Mouse (Mus musculus): ENCODE data around the gene Nr4a2. TPM values are rescaled to one million over a fixed set of nuclear protein-coding genes. Genes with fewer than 3 reads are reported as not detected.

Gene Nr4a2
- polyA plus RNA-seq, 1 experiment from 2014 or later, result 28.5 TPM

DNA sequence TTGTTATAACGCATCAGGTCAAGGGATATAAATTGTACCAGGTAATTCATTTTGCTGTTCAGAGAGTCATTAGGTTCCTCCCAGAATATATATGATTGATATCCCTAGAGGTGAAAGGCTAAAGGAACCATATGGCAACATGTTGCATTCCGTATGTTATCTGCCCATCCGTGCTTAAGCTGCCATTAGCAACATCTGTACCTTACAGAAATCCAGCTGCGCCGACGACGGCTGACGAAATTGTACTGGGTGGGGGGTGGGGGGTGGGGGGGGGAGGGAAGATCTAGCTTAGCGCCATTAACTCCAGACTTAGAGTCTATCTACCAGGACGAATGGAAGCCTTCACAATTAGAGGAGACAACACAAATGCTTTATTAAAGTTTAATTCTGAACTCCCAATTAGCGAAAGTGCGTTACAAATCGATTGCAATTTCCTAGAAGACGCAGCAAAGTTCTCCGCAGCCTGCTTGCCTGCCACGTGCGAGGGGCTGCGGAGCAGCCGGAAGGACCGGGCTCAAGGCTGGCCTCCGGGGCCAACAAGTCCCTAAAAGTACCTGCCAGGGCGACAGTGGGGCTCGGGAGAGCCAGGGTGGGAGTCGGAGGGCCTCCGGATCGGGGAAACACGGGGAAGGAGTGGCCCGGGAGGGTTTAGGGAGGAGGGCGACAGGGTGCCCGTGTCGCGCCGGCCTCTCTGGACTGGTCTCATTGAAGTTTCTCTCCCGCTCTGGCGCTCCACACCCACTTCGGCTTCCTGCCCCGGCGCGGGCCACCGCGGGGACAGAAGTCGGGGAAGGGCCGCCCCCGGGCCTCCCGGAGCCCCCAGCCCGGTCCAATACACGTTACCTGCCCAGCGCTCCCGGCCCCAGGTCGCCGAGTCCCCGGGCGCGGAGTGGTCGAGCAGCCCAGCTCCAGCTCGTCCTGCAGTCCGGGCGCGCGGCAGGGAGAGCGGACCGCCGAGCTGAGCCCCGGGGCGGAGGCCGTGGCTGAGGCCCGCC is 520 bp downstream of the Nr4a2 start:
- Histone ChIP-seq H3K36me3 (ENCODE audit: control insufficient read depth, insufficient read depth) (no peaks in the 10 kb centered on the region), H3K9me3 (ENCODE audit: control insufficient read depth, low read length) (no peaks in the 10 kb centered on the region), H3K4me2 (ENCODE audit: low read length) (peak overlapping the region; percentile 71), H3K9ac (replicated peaks; ENCODE audit: low read depth, low read length) (peak overlapping the region; percentile 76), H3K4me1 (replicated peaks; ENCODE audit: control insufficient read depth, insufficient read depth, low read length) (peaks cover 5% of the 10 kb centered on the region; the same call in 1 of the 2 replicates), H3K4me3 (replicated peaks; ENCODE audit: low read length) (peak overlapping the region; percentile 64), H3K27ac (ENCODE audit: low read length) (no peak overlapping the region), H3K27me3 (replicated peaks; ENCODE audit: control insufficient read depth, insufficient read depth, low read length) (no peaks in the 10 kb centered on the region)
- peak; percentile 83 for ATAC-seq
- under 1% methylated on average over 62 of the region's 67 CpGs for WGBS

DNA sequence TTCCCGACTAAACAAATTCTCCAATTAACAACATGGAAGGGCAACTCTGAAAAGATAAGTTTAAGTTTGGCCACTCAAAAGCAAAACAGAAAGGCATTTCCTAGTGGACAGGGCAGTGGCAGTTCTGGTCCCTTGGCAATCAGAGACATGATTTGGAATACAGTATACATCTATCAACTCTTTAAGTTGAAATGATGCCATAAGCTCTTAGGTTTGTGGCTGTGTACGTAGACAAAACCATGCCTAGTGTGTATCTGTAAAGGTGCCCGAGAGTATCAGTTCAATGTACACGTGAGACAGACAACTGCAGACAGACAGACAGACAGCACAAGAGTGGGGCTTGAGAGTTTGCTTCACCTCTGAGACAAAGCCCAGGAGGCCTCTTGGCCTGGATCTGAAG is 2.7 kb downstream of the Nr4a2 start:
- Histone ChIP-seq H3K9me3 (ENCODE audit: control insufficient read depth, low read length) (no peaks in the 10 kb centered on the region), H3K4me3 (replicated peaks; ENCODE audit: low read length) (no peak overlapping the region), H3K9ac (replicated peaks; ENCODE audit: low read depth, low read length) (no peak overlapping the region), H3K4me1 (replicated peaks; ENCODE audit: control insufficient read depth, insufficient read depth, low read length) (peaks cover 14% of the 10 kb centered on the region), H3K27ac (ENCODE audit: low read length) (no peak overlapping the region), H3K4me2 (ENCODE audit: low read length) (no peak overlapping the region), H3K27me3 (replicated peaks; ENCODE audit: control insufficient read depth, insufficient read depth, low read length) (no peaks in the 10 kb centered on the region), H3K36me3 (ENCODE audit: control insufficient read depth, insufficient read depth) (no peaks in the 10 kb centered on the region)
- ATAC-seq, result no peak
- WGBS, result 82% methylated on average over 4 of the region's 4 CpGs

- peaks cover 24% of the 10 kb centered on the region for H3K4me1 ChIP-seq (replicated peaks; ENCODE audit: control insufficient read depth, insufficient read depth, low read length)
- peak overlapping the region; percentile 66; the same call in 1 of the 2 replicates for H3K27ac ChIP-seq (ENCODE audit: low read length)
- peaks cover 8% of the 10 kb centered on the region for H3K27me3 ChIP-seq (replicated peaks; ENCODE audit: control insufficient read depth, insufficient read depth, low read length)
These were observed 6.4 kb downstream of the Nr4a2 start for GRCm38 (mm10) chr2:57117201-57117951.

GRCm38 (mm10) chr2:57116366-57117200 is 7.2 kb downstream of the Nr4a2 start:
- ATAC-seq, result peak; percentile 47
- peaks cover 14% of the 10 kb centered on the region for H3K27me3 ChIP-seq (replicated peaks; ENCODE audit: control insufficient read depth, insufficient read depth, low read length)
- peak overlapping the region; percentile 78 for H3K4me3 ChIP-seq (replicated peaks; ENCODE audit: low read length)
- no peaks in the 10 kb centered on the region for H3K9me3 ChIP-seq (ENCODE audit: control insufficient read depth, low read length)
- H3K4me1 ChIP-seq (replicated peaks; ENCODE audit: control insufficient read depth, insufficient read depth, low read length), result peaks cover 31% of the 10 kb centered on the region
- H3K27ac ChIP-seq (ENCODE audit: low read length), result peak overlapping the region; percentile 66
- peak overlapping the region; percentile 100 for H3K4me2 ChIP-seq (ENCODE audit: low read length)
- WGBS, result under 1% methylated on average over 46 of the region's 47 CpGs
- H3K9ac ChIP-seq (replicated peaks; ENCODE audit: low read depth, low read length), result peak overlapping the region; percentile 52
- no peaks in the 10 kb centered on the region for H3K36me3 ChIP-seq (ENCODE audit: control insufficient read depth, insufficient read depth)

More at GRCm38 (mm10) chr2:57117201-57117951, 6.4 kb downstream of the Nr4a2 start:
- peak overlapping the region; percentile 100 for H3K4me2 ChIP-seq (ENCODE audit: low read length)
- peak overlapping the region; percentile 52; the same call in 1 of the 2 replicates for H3K9ac ChIP-seq (replicated peaks; ENCODE audit: low read depth, low read length)
- ATAC-seq, result no peak
- H3K36me3 ChIP-seq (ENCODE audit: control insufficient read depth, insufficient read depth), result no peaks in the 10 kb centered on the region
- H3K4me3 ChIP-seq (replicated peaks; ENCODE audit: low read length), result peak overlapping the region; percentile 78
- H3K9me3 ChIP-seq (ENCODE audit: control insufficient read depth, low read length), result no peaks in the 10 kb centered on the region
- WGBS, result 3% methylated on average over 13 of the region's 13 CpGs

DNA sequence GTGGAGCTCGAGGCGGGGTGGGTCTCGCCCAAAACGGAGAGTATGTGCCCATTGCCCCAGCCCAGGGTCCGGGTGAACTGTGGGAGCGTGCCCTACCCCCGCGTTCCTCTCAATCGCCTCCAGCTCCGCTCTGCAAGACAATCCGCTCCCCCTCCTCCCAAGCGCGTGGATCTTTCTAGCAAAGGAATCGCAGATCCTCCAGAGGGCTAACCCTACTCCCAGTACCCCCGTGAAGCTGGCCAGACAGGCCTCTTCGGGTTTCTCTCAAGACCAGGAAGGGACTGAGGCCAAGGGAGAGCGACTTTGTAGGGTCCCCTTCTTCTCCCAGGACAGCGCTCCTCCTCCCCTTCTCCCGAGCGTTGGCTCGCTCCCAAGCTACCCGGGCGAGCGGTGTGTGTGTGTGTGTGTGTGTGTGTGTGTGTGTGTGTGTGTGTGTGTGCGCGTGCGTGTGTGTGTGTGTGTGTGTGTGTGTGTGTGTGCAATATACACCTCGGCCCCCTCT is 7.9 kb downstream of the Nr4a2 start:
- no peaks in the 10 kb centered on the region for H3K9me3 ChIP-seq (ENCODE audit: control insufficient read depth, low read length)
- H3K27ac ChIP-seq (ENCODE audit: low read length), result no peak overlapping the region
- H3K9ac ChIP-seq (replicated peaks; ENCODE audit: low read depth, low read length), result peak overlapping the region; percentile 52
- peak overlapping the region; percentile 78 for H3K4me3 ChIP-seq (replicated peaks; ENCODE audit: low read length)
- no peaks in the 10 kb centered on the region for H3K36me3 ChIP-seq (ENCODE audit: control insufficient read depth, insufficient read depth)
- peaks cover 35% of the 10 kb centered on the region for H3K4me1 ChIP-seq (replicated peaks; ENCODE audit: control insufficient read depth, insufficient read depth, low read length)
- peaks cover 16% of the 10 kb centered on the region for H3K27me3 ChIP-seq (replicated peaks; ENCODE audit: control insufficient read depth, insufficient read depth, low read length)
- peak; percentile 1; the same call in 1 of the 2 replicates for ATAC-seq
- peak overlapping the region; percentile 100 for H3K4me2 ChIP-seq (ENCODE audit: low read length)
- 0% methylated on average over 26 of the region's 28 CpGs for WGBS

- Histone ChIP-seq H3K4me3 (replicated peaks; ENCODE audit: low read length) (peak overlapping the region; percentile 78), H3K36me3 (ENCODE audit: control insufficient read depth, insufficient read depth) (no peaks in the 10 kb centered on the region), H3K4me2 (ENCODE audit: low read length) (peak overlapping the region; percentile 100), H3K27ac (ENCODE audit: low read length) (peak overlapping the region; percentile 41; the same call in 1 of the 2 replicates), H3K4me1 (replicated peaks; ENCODE audit: control insufficient read depth, insufficient read depth, low read length) (peaks cover 35% of the 10 kb centered on the region), H3K9ac (replicated peaks; ENCODE audit: low read depth, low read length) (peak overlapping the region; percentile 52), H3K27me3 (replicated peaks; ENCODE audit: control insufficient read depth, insufficient read depth, low read length) (peaks cover 19% of the 10 kb centered on the region), H3K9me3 (ENCODE audit: control insufficient read depth, low read length) (no peaks in the 10 kb centered on the region)
- WGBS, result under 1% methylated on average over 25 of the region's 25 CpGs
- ATAC-seq, result peak; percentile 0; the same call in 1 of the 2 replicates
These were observed 8.5 kb downstream of the Nr4a2 start for GRCm38 (mm10) chr2:57115181-57115863.

GRCm38 (mm10) chr2:57114211-57115151 is 9.3 kb downstream of the Nr4a2 start:
- Histone ChIP-seq H3K4me3 (replicated peaks; ENCODE audit: low read length) (peak overlapping the region; percentile 78), H3K9me3 (ENCODE audit: control insufficient read depth, low read length) (no peaks in the 10 kb centered on the region), H3K4me1 (replicated peaks; ENCODE audit: control insufficient read depth, insufficient read depth, low read length) (peaks cover 36% of the 10 kb centered on the region), H3K36me3 (ENCODE audit: control insufficient read depth, insufficient read depth) (no peaks in the 10 kb centered on the region), H3K9ac (replicated peaks; ENCODE audit: low read depth, low read length) (peak overlapping the region; percentile 52), H3K27ac (ENCODE audit: low read length) (peak overlapping the region; percentile 70), H3K27me3 (replicated peaks; ENCODE audit: control insufficient read depth, insufficient read depth, low read length) (peaks cover 27% of the 10 kb centered on the region), H3K4me2 (ENCODE audit: low read length) (peak overlapping the region; percentile 100)
- under 1% methylated on average over 84 of the region's 88 CpGs for WGBS
- ATAC-seq, result peak; percentile 82
